Mouse (Mus musculus) liver, adult 2 months (tissue): Measurements from ENCODE around the gene C4b.

Experiments
- CTCF ChIP-seq: fragments of 200-500 bp; IDR thresholded peaks from 2 replicates; pipeline ENCODE4 v1.5.1; 2011; ENCODE audit warnings: low read depth, low read length, control low read depth
- POLR2A ChIP-seq: fragments of 200-500 bp; IDR thresholded peaks from 2 replicates; pipeline ENCODE4 v1.6.1; 2011; ENCODE audit warnings: low read length, control low read depth; ENCODE audit not compliant: insufficient read depth; ENCODE audit errors: extremely low read depth

DNA sequence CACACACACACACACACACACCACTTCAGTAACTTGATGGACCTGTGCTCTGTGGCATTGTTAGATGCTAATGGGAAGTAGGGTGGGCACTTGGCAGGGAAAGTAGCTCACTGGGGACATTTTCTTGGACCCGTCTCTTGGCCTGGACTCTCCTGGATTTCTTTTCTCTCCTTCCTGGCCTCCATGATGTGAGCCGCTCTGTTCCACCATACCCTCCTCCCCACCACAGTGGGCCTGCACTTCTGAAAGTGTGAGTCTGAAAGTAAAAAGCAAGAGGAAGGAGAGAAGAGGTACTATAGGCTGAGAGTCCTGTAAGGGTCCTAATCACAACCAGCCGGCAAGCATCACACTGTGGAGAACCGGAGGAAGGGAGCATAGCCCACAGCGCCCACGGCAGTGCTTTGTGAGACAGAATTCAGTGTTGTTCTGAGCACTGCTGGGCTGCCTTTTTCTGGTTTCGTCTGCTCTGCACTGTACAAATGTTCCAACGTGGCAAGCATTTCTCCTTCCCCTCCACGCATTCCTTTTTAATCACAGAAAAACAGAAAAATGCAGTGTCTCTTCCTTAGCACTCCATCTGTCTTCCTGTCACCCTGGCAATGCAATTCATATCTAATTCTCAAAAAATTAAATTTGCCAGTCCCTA is 34.1 kb upstream of the C4b start:
- TF ChIP-seq CTCF (no peak), POLR2A (no peak)
